Mouse (Mus musculus) midbrain, embryonic 16.5 days (tissue): Measurements from ENCODE around the gene Vwa5b2. TPM values are rescaled to one million over a fixed set of nuclear protein-coding genes. Genes with fewer than 3 reads are reported as not detected.

Experiments used
- ATAC-seq: fragments of 200-750 bp; cut with Nextera tagmentation; 2 replicates; pipeline ENCODE4 v1.8.0; 2017; ENCODE audit warnings: moderate TSS enrichment
- H3K27ac ChIP-seq: fragments of 300-500 bp; sonication (generic); 2 replicates; pipeline ENCODE4 v1.5.1; 2014; ENCODE audit warnings: mild to moderate bottlenecking, low read length, mixed read lengths
- H3K27me3 ChIP-seq: fragments of 300-500 bp; sonication (generic); 2 replicates; pipeline ENCODE4 v1.6.1; 2014; ENCODE audit warnings: low read depth, low read length, mixed read lengths; ENCODE audit not compliant: control insufficient read depth, insufficient read depth
- H3K36me3 ChIP-seq: fragments of 300-500 bp; sonication (generic); 2 replicates; pipeline ENCODE4 v1.6.1; 2014; ENCODE audit warnings: mild to moderate bottlenecking, low read length, moderate library complexity, mixed read lengths; ENCODE audit not compliant: control insufficient read depth, insufficient read depth
- H3K4me1 ChIP-seq: fragments of 300-500 bp; sonication (generic); 2 replicates; pipeline ENCODE4 v1.6.1; 2014; ENCODE audit warnings: mild to moderate bottlenecking, low read length, mixed read lengths; ENCODE audit not compliant: control insufficient read depth, insufficient read depth
- H3K4me2 ChIP-seq: fragments of 300-500 bp; sonication (generic); 2 replicates; pipeline ENCODE4 v1.6.1; 2014; ENCODE audit warnings: mild to moderate bottlenecking, low read length, mixed read lengths
- H3K4me3 ChIP-seq: fragments of 300-500 bp; sonication (generic); 2 replicates; pipeline ENCODE4 v1.5.1; 2014; ENCODE audit warnings: low read depth, mild to moderate bottlenecking, low read length, moderate library complexity, mixed read lengths
- H3K9ac ChIP-seq: fragments of 300-500 bp; sonication (generic); 2 replicates; pipeline ENCODE4 v1.6.1; 2014; ENCODE audit warnings: low read depth, low read length, mixed read lengths
- H3K9me3 ChIP-seq: fragments of 300-500 bp; sonication (generic); replicated peaks from 2 replicates; pipeline ENCODE4 v1.6.1; 2014; ENCODE audit warnings: mild to moderate bottlenecking, low read length, mixed read lengths; ENCODE audit not compliant: control insufficient read depth, poor library complexity, severe bottlenecking
- WGBS: fragments of 180-500 bp; shearing (Covaris S2); extraction: QIAGEN DNeasy Blood & Tissue Kit; methylation state at CpG from one replicate; pipeline ENCODE4 v1.1.7; 2014; 5-methylcytosine and 5-hydroxymethylcytosine counted together
- polyA plus RNA-seq: library from polyadenylated mRNA; unstranded; fragments of >200 nt; fragmentation: Nextera tagmentation; extraction: Ambion mirVana; gene quantifications from 2 replicates; pipeline ENCODE4 v1.2.1, GENCODE M21; 2015

Gene Vwa5b2
- polyA plus RNA-seq, 1 experiment from 2014 or later, result 26.7 TPM

DNA sequence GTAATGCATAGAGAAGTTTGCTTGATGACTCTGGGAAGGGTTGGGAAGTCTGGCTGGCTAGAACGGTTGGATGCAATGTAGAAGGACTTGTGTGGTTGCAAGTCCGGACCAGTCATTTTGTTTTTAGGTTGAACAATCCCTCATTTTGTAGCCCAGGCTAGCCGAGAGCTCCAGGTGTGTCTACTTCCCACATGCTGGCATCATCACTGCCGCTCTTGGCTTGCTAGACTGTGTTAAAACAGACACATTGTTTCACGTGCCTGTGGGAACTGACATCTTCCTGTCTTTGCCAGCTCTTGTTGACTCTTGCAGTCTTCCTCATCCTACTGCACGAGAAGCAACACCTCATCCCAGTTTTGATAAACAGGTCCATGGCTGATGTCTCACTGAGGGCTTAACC is 34.3 kb upstream of the Vwa5b2 start:
- H3K9me3 ChIP-seq, result no peaks in the 10 kb centered on the region
- no peak overlapping the region for H3K27ac ChIP-seq
- H3K9ac ChIP-seq, result no peak overlapping the region
- H3K36me3 ChIP-seq, result peaks cover 51% of the 10 kb centered on the region
- H3K27me3 ChIP-seq, result no peaks in the 10 kb centered on the region
- no peak overlapping the region for H3K4me2 ChIP-seq
- WGBS, result 89% methylated on average over 6 of the region's 6 CpGs
- H3K4me1 ChIP-seq, result no peaks in the 10 kb centered on the region; the same call in 1 of the 2 replicates
- no peak for ATAC-seq
- H3K4me3 ChIP-seq, result no peak overlapping the region

DNA sequence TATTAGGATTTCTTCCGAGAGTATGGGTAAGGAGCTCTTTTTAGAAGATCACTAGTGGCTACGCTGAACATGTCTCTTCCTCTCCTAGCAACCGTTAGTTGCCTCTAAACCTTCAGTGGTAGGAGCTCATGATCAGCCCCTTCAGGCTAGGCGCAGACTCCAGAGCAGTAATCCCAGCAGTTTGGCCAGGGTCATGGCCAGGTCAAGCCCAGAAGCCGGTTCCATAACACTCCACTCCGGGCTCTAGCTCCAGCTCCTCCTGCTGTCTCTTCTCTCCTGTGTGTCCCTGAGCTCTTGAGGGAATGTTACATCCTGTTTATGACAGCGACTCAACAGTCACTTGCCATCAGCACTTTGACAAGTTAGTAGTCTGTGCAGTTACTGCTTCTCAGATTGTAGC is 31.9 kb upstream of the Vwa5b2 start:
- WGBS, result 84% methylated on average over 7 of the region's 7 CpGs

DNA sequence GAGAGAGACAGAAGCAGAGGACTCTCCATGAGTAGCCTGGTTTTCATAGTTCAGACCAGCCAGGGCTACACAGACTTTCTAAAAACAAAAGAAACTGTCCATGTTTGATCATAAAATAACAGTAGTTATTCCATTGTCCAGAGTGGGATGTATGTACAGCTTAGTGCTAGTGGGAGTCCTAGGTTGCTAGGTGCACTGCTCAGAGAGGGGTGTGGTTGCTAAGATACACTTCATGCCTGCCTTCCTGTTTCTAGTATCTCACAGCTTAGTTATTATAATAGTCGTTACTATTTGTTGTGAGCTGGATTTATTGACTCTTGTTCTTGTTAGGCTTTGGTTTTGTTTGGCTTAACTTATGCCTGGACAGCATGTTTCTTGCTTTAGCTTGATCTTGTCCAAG is 24.2 kb upstream of the Vwa5b2 start:
- Histone ChIP-seq H3K9me3 (no peaks in the 10 kb centered on the region), H3K36me3 (peaks cover 22% of the 10 kb centered on the region), H3K27ac (no peak overlapping the region), H3K4me1 (no peaks in the 10 kb centered on the region), H3K27me3 (no peaks in the 10 kb centered on the region; the same call in 1 of the 2 replicates), H3K4me2 (no peak overlapping the region), H3K9ac (no peak overlapping the region), H3K4me3 (no peak overlapping the region)
- 48% methylated on average over 1 of the region's 1 CpGs for WGBS
- ATAC-seq, result no peak

More for the DNA sequence above, 31.9 kb upstream of the Vwa5b2 start:
- H3K9ac ChIP-seq, result no peak overlapping the region
- H3K4me1 ChIP-seq, result no peaks in the 10 kb centered on the region
- no peak overlapping the region for H3K4me3 ChIP-seq
- no peaks in the 10 kb centered on the region for H3K27me3 ChIP-seq
- peaks cover 50% of the 10 kb centered on the region for H3K36me3 ChIP-seq
- no peak for ATAC-seq
- H3K4me2 ChIP-seq, result no peak overlapping the region
- H3K9me3 ChIP-seq, result no peaks in the 10 kb centered on the region
- no peak overlapping the region for H3K27ac ChIP-seq

DNA sequence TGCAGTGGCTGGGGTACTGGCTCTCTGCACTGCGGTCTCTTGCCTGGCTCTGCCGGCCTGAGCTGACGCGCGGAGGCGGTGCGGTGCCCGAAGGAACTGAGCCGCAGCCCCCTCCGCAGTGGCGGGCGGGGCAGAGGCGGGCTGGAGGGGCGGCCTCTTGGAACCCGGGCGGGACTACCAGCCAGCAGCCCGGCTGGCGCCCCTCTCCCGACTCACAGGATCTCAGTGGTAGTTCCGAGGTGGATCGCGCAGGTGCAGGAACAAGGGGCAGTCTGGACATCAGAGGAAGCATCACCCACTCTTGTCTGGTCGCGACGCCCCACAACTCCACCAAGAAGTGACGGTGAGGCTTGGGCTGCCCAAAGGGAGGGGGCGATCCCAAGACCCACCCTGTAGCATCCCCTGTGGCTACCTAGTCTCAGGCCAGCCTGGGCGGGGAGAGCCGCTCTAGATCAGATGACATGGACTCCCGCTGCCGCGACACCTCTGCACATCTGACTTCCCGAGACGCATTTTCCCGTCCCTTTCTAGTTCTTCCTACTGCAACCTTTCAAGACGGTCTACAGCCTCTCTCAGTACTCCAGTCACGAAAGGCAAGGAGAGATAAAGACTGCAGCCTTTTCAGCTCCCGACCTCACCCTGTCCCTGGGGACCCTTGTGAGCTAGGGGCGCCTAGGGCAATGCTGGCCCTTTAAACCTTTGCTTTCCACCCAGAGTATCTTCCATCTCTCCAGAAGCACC is 838 bp downstream of the Vwa5b2 start:
- Histone ChIP-seq H3K27ac (peak overlapping the region; percentile 68; the same call in 1 of the 2 replicates), H3K36me3 (no peaks in the 10 kb centered on the region), H3K4me1 (peaks cover 9% of the 10 kb centered on the region; the same call in 1 of the 2 replicates), H3K27me3 (peaks cover 23% of the 10 kb centered on the region), H3K9ac (peak overlapping the region; percentile 76), H3K4me2 (peak overlapping the region; percentile 75), H3K9me3 (no peaks in the 10 kb centered on the region), H3K4me3 (peak overlapping the region; percentile 57)
- peak; percentile 92 for ATAC-seq
- WGBS, result under 1% methylated on average over 38 of the region's 39 CpGs

DNA sequence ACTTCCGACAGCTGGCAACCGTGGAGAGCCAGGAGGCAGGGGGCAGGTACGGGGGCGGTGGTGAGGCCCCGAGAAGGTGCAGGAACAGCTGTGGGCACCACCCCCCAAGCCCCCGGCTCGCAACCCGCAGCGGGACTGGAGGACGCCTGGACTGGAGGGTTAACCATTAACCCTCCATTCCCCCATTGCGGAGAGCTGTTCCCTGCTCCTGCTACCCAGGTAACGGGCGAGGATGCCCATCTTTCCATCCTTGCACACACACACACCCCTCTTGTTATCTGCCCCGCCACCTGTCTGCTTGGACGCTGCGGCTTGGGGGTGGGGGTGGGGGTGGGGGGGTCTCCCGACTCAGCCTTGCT is 1.4 kb downstream of the Vwa5b2 start:
- Histone ChIP-seq H3K4me3 (peak overlapping the region; percentile 57), H3K4me1 (peaks cover 9% of the 10 kb centered on the region; the same call in 1 of the 2 replicates), H3K4me2 (peak overlapping the region; percentile 75), H3K9ac (peak overlapping the region; percentile 76), H3K27me3 (peaks cover 23% of the 10 kb centered on the region), H3K27ac (0 out of 2 replicates have a peak overlapping the region, but pooled peaks have one; percentile 68), H3K9me3 (no peaks in the 10 kb centered on the region), H3K36me3 (no peaks in the 10 kb centered on the region)
- peak; percentile 4 for ATAC-seq
- 2% methylated on average over 17 of the region's 17 CpGs for WGBS

DNA sequence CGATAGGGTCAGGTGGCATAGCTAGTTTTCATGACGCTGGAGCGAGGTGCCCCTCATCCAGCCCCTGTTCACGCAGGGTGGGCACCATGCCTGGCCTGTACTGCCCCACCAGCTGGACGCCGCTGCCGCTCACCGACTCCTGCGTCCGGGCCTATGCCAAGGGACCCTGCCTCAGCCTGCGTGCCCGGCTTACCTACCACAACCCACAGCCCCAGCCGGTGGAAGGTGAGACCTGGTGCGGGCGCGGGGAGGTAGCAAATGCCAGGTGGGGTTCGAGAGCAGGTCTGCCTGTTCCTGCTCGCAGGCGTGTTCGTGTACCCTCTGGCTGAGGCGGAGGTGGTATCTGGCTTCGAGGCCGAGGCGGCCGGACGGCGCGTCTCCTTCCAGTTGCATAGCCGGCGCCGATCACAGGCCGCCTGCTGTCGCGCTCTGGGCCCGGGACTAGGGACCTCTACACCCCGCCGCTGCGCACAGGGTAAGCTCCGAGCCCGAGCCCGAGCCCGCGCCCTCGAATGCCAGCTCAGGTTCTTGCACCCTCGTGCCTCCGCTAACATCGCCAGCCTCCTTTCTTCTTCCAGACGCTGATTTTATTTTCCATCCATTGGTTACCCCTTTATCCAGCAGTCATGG is 1.9 kb downstream of the Vwa5b2 start:
- Histone ChIP-seq H3K36me3 (peaks cover 2% of the 10 kb centered on the region; the same call in 1 of the 2 replicates), H3K4me1 (peaks cover 9% of the 10 kb centered on the region; the same call in 1 of the 2 replicates), H3K9ac (peak overlapping the region; percentile 15), H3K27me3 (peaks cover 23% of the 10 kb centered on the region), H3K27ac (no peak overlapping the region), H3K4me3 (peak overlapping the region; percentile 57), H3K9me3 (no peaks in the 10 kb centered on the region), H3K4me2 (peak overlapping the region; percentile 75)
- ATAC-seq, result no peak
- 4% methylated on average over 48 of the region's 48 CpGs for WGBS

DNA sequence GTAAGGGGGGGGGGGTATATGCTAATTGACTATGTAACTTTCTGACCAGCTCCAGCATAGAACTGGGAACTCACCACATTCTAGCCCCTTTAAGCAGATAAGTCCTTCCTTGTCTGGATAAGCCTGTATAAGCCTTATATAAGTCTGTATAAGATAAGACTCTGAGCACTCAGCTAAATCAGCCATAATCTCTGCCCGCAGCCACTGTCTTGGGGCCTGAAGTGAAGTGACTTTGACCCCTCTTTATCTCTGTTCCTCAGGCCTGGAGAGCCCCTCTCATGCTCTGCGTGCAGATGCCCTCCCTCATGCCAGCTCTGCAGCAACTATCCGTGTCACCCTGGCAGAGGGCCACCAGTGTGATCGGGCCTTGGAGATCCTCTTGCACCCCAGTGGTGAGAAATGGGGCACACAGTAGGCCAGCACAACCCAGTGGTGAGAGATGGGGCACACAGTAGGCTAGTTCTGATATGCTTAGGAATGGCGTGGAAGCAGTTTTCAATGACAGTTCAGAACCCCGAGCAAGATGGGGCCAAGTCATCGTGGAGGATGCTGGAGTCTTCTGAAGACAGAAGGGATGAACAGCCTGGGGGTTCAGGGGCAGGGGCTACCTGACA is 5.9 kb downstream of the Vwa5b2 start:
- 88% methylated on average over 7 of the region's 7 CpGs for WGBS
- Histone ChIP-seq H3K4me3 (no peak overlapping the region), H3K27me3 (peaks cover 23% of the 10 kb centered on the region), H3K4me1 (peaks cover 4% of the 10 kb centered on the region; the same call in 1 of the 2 replicates), H3K27ac (no peak overlapping the region), H3K9me3 (no peaks in the 10 kb centered on the region), H3K36me3 (peaks cover 2% of the 10 kb centered on the region; the same call in 1 of the 2 replicates), H3K9ac (no peak overlapping the region), H3K4me2 (no peak overlapping the region)
- no peak for ATAC-seq

DNA sequence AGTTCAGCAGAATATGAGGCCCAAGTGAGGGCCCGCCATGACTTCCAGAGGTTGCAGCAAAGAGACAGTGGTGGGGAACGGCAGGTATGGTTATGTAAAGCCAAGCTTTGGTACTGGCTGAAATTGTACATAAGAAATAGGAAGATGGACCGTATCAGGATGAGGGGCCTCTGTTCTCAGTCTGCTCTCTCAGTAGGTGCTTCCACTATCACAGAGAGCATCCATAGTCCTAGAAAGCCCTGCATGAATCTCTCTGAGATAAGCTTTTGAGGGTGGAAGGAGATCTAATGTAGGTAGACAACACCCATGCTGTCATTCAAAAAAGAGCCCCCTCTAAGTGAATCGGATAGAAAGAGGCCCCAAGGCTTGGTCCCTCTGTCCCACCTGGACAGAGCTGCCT is 6.5 kb downstream of the Vwa5b2 start:
- Histone ChIP-seq H3K4me1 (no peaks in the 10 kb centered on the region), H3K27ac (no peak overlapping the region), H3K36me3 (peaks cover 2% of the 10 kb centered on the region; the same call in 1 of the 2 replicates), H3K4me2 (no peak overlapping the region), H3K27me3 (peaks cover 18% of the 10 kb centered on the region), H3K9me3 (no peaks in the 10 kb centered on the region), H3K4me3 (no peak overlapping the region), H3K9ac (no peak overlapping the region)
- WGBS, result 91% methylated on average over 4 of the region's 4 CpGs
- ATAC-seq, result no peak
